Mouse (Mus musculus): ENCODE data around the gene Hexim2.

Gene Hexim2

DNA sequence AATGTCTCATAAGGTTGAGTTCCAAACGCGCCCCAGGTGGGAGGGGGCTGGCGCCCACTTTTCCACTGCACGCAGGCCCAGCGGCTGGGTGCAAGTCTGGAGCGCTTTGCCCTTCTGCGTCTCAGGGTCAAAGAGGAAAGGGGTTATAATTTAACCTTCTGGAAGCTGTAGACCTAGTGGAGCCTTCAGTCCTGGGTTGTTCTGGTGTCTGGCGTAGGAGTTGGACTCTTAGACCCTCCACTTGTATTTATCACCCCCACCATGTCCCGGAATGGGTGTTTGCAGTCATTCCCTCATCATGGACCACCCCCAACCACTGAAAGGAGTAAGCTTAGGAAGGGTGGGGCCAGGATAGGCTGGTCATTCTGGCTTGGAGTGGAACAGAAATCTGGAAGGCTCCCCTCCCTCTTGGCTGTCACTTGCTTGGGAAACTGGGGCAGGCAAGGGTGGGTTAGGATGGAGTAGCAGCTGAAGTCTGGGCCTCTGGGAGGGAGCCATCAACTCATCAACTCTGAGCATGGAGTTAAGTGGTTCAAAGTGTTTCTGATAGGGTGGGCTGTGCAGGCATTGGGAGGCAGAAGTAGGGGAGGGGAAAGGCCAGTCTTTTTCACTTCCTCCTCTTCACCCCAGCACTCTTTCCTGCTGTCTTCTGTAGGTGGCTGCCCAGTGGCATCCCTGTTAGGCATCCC is 39.6 kb downstream of the Hexim2 start:
- CTCF ChIA-PET: interaction anchor here (0.7 to 1.5 kb wide), 3 partner anchors 13 to 36 kb away, joined by 3 to 6 read pairs (median 5); no protein-coding TSS in a partner anchor

DNA sequence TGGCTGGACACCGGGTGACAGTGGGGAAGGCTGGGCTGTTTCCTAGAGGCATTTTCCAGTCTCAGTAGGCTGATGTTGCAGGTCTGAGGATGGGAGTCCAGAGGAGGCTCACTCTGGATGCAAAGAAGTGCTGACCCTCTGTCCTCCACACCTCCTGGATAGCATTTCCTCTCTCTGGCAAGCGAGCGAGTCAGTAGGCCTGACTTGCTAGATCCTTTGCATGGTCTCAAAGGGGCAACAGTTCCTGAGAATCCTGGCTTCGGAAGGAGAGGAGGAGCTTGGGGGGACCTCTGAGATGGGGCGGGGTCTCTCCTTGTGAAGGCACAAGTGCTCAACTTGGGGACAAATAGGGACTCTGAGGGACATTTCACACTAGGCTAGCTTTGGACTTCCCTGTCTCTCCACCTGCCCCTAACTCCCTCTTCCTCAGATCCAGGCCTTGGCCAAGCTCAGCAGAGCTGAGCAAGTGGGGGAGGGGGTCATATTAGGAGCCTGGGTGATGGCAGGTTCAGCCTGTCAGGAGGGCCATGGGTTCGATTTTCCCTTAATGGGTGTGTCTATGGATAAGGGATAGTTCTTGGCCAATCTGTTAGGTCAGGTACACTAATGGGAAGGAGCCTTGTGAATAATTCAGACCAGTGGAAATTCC is 40.3 kb downstream of the Hexim2 start:
- CTCF ChIA-PET: interaction anchor here (0.7 to 1.5 kb wide), 2 partner anchors 12 to 32 kb away, joined by 3 to 6 read pairs; no protein-coding TSS in a partner anchor

- CTCF ChIA-PET: no interaction called here
Measured at GRCm38 (mm10) chr11:103173041-103173770, 41.0 kb downstream of the Hexim2 start.

GRCm38 (mm10) chr11:103173771-103174344 is 41.6 kb downstream of the Hexim2 start:
- CTCF ChIA-PET: interaction anchor here (1.0 kb wide), 1 partner anchor 98 kb away, joined by 4 read pairs; no protein-coding TSS in a partner anchor

DNA sequence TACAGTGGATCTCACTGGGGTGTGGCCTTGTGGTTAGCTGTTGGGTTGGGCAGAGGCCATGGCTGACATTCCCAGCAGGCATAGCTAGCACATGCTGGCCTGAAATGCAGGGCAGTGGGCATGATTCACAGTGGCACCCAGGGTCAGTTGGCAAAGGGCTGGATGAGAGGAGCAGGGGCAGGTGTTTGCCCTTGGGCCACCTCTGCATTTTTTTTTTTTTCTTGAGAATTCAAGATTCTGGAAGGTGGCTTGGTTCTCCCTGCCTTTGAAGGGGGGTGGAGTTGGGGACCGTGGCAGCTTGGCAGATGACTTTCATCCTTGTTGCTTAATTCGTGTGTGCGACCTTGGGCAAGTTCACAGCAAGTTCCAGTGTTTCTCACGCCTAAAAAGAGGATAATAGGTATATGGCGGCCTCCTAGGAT is 42.2 kb downstream of the Hexim2 start:
- CTCF ChIA-PET: interaction anchor here (0.8 to 1.0 kb wide), 3 partner anchors 10 to 97 kb away, joined by 3 to 4 read pairs (median 3); no protein-coding TSS in a partner anchor

- CTCF ChIA-PET: interaction anchor here (0.8 to 1.0 kb wide), 4 partner anchors 10 to 97 kb away, joined by 3 to 4 read pairs (median 3); no protein-coding TSS in a partner anchor
Measured at GRCm38 (mm10) chr11:103174891-103175391, 42.7 kb downstream of the Hexim2 start.

DNA sequence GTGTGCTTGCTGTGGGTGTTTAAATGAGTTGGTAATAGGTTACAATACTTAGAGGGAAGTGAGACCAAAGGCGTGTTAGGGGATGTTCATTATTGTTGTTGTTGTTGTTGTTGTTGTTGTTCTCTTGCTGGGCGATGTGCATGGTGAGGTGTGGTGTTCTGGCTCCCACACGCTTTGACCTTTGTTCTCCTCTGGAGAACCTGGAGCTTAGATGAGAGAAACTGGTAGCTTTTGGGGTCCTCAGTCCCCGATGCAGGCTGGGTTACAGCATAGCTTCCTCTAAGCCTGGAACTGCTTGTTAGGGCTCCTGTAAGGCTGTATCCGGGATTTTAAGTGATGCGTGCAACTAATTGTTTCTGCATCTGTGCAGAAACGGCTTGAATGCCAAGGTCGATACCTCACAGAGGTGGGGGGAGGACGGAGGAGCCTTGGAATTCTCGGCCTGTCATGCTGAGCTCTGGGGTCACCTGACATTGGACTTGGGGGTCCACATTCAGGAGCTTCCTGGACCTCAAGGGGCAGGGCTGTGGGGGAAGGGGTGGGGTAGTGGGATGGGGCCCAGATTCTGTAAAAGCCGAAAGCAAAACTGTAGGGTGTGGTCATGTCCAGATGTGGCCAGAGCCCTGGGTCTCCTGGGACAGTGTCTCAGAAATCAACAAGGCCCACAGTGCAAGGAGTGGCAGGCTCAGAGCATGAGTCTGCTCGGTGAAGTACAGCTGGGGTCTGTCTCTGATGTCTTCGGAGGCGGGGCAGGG is 43.6 kb downstream of the Hexim2 start:
- CTCF ChIA-PET: interaction anchor here (0.6 to 1.0 kb wide), 5 partner anchors 10 to 84 kb away, joined by 3 to 4 read pairs (median 4); no protein-coding TSS in a partner anchor

- CTCF ChIA-PET: interaction anchor here (0.6 to 1.0 kb wide), 5 partner anchors 9 to 80 kb away, joined by 3 to 5 read pairs (median 4); no protein-coding TSS in a partner anchor
Measured at GRCm38 (mm10) chr11:103176510-103176909, 44.3 kb downstream of the Hexim2 start.

GRCm38 (mm10) chr11:103177216-103177615 is 45.0 kb downstream of the Hexim2 start:
- CTCF ChIA-PET: interaction anchor here (0.6 kb wide), 1 partner anchor 40 kb away, joined by 5 read pairs; no protein-coding TSS in a partner anchor

DNA sequence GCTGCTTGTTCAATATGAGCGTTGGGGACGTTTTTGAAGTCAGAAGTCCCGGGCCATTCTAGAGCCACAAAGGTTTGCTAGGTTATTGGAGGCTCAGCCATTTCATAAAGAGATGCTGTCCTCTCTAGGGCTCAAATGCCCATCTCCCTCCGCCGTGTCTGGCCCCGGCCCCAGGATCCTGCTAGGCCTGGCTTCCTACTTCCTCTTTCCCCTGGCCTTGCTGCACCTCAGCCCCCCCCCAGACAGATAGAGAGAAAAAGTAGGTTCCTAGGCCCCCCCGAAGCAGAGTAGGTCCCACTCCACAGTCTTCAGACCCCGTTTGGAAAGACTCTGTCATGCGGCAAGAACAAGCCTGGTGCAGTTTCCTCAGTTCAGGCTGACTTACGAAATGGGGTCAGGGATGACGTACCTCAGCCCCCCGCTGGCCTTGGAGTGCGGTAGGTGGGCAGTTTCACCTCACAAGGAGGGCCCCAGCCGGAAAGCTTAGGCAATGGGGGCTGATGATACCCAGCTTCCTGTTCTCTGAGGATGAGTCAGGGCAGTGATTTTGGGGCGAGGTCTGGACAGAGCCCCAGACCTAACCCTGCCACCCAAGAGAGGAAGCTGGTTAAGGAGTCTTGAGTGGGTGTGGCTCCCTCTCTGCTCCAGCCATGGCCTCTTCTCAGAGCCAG is 45.7 kb downstream of the Hexim2 start:
- CTCF ChIA-PET: no interaction called here

DNA sequence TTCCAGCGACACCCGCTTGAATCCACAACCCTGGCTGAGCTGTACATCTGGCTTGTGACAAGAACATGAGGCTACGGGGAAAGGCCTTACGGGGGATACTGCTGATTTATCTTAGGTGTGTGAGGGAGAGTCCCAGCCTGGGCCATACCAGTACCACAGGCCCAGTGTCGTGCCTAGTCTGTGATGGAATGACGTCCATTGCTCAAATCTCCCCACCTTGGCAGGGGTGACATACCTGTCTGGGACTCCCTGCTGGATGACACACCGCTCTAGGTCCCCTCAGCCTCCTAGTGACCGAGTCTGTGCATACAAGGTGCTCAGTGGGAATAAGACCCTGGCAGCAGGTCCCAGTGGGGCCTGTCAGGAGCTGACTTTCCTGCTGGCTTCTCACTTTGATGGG is 46.5 kb downstream of the Hexim2 start:
- CTCF ChIA-PET: interaction anchor here (1.0 to 1.3 kb wide), 2 partner anchors 12 to 19 kb away, joined by 3 read pairs; no protein-coding TSS in a partner anchor

DNA sequence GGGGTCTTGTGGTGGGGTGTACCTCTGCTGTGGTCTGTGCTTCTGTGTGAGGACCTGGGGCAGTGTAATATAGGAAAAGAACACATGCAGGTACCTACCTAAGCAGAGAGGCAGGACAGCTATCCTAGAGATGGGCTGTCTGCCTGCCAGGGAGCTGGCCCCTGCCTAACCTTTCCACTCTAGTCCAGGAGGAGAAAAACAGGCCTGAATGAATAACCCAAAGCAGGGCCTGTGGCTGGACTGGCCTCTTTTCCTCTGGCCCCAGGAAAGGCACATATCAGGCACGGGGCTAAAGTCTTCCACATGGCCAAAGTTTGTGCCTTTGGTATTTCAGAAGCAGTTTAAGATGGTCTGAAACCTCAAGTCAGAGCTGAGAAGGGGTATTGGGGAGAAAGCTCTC is 48.2 kb downstream of the Hexim2 start:
- CTCF ChIA-PET: no interaction called here

- CTCF ChIA-PET: interaction anchor here (0.6 kb wide), 1 partner anchor 1862 kb away, joined by 3 read pairs; no protein-coding TSS in a partner anchor
Measured at GRCm38 (mm10) chr11:103181349-103181748, 49.1 kb downstream of the Hexim2 start.

GRCm38 (mm10) chr11:103181911-103182310 is 49.7 kb downstream of the Hexim2 start:
- CTCF ChIA-PET: interaction anchor here (1.1 kb wide), 1 partner anchor 64 kb away, joined by 4 read pairs; no protein-coding TSS in a partner anchor

DNA sequence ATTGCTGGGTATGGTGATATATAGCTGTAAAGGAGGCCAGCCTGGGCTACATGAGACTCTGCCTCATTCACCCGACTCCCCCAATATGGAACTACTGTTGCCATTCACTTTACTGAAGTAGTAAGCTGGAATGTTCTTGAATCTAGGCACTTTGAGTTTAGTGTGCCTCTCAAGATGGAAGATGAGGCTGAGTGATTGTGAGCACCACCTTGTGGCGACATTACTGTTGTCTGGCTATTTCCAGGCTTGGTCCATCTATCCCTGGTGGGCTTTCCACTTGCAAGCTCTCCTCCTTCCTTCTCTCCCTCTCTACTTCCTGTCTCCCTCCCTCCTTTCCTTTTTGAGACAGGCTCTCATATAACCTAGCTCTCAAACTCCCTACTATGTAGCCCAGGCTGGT is 52.7 kb downstream of the Hexim2 start:
- CTCF ChIA-PET: interaction anchor here (0.6 to 3.8 kb wide), 5 partner anchors 10 to 20 kb away, joined by 3 to 16 read pairs (median 6); no protein-coding TSS in a partner anchor
